Mouse (Mus musculus) liver, embryonic 13.5 days (tissue): ENCODE data around the gene Unc5a. TPM values are rescaled to one million over a fixed set of nuclear protein-coding genes. Genes with fewer than 3 reads are reported as not detected.

Source experiments
- ATAC-seq: fragments of 200-750 bp; cut with Nextera tagmentation; 2 replicates; pipeline ENCODE4 v1.8.0; 2017; ENCODE audit warnings: low read depth, mild to moderate bottlenecking, moderate number of reproducible peaks, moderate library complexity
- DNase-seq: peaks from one replicate; pipeline ENCODE4 v3.0.0; 2022
- H3K27ac ChIP-seq: fragments of 300-500 bp; sonication (generic); 2 replicates; pipeline ENCODE4 v1.5.1; 2015; ENCODE audit warnings: moderate library complexity, mild to moderate bottlenecking, inconsistent platforms
- H3K27me3 ChIP-seq: fragments of 300-500 bp; sonication (generic); 2 replicates; pipeline ENCODE4 v1.6.1; 2015; ENCODE audit warnings: mild to moderate bottlenecking, inconsistent platforms
- H3K36me3 ChIP-seq: fragments of 300-500 bp; sonication (generic); 2 replicates; pipeline ENCODE4 v1.6.1; 2015; ENCODE audit warnings: mild to moderate bottlenecking, inconsistent platforms
- H3K4me1 ChIP-seq: fragments of 300-500 bp; sonication (generic); replicated peaks from 2 replicates; pipeline ENCODE4 v1.6.1; 2015; ENCODE audit warnings: inconsistent platforms
- H3K4me2 ChIP-seq: fragments of 300-500 bp; sonication (generic); 2 replicates; pipeline ENCODE4 v1.6.1; 2015; ENCODE audit warnings: inconsistent platforms, mild to moderate bottlenecking, moderate library complexity
- H3K4me3 ChIP-seq: fragments of 300-500 bp; sonication (generic); replicated peaks from 2 replicates; pipeline ENCODE4 v1.5.1; 2015; ENCODE audit warnings: mild to moderate bottlenecking, inconsistent platforms
- H3K9ac ChIP-seq: fragments of 300-500 bp; sonication (generic); 2 replicates; pipeline ENCODE4 v1.6.1; 2015; ENCODE audit warnings: mild to moderate bottlenecking, inconsistent platforms
- H3K9me3 ChIP-seq: fragments of 300-500 bp; sonication (generic); replicated peaks from 2 replicates; pipeline ENCODE4 v1.6.1; 2016; ENCODE audit warnings: inconsistent platforms
- WGBS: fragments of 180-500 bp; shearing (Covaris S2); methylation state at CpG from one replicate; pipeline ENCODE4 v1.1.7; 2015; ENCODE audit not compliant: insufficient replicate concordance; 5-methylcytosine and 5-hydroxymethylcytosine counted together
- polyA plus RNA-seq: library from polyadenylated mRNA; unstranded; fragments of >200 nt; fragmentation: Nextera tagmentation; extraction: Ambion mirVana; gene quantifications from 2 replicates; pipeline ENCODE4 v1.2.1, GENCODE M21; 2015

Gene Unc5a
- polyA plus RNA-seq, 1 experiment from 2014 or later, result 0.55 TPM

DNA sequence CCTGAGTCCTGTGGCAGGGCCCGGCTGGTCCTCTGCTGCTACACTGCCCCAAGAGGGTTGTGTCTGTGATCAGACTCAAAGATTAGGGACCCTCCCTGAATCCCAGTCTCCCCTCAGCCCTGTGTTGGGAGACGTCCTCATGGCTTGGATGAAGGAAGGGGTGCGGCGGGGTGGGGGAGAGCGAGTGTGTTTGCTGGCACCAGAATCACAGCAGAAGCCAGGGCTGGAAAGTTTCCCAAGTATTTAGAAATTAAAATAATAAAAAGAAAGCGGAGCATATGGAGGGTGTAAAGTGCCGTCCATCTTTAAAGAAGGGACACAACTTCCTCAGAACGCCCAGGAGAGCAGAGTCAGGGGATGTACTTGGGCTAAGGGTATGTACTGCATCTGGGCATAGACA is 14.3 kb upstream of the Unc5a start:
- no peaks in the 10 kb centered on the region for H3K9me3 ChIP-seq
- DNase-seq (no peak), ATAC-seq (no peak)
- peaks cover 4% of the 10 kb centered on the region; the same call in 1 of the 2 replicates for H3K27me3 ChIP-seq
- no peak overlapping the region for H3K9ac ChIP-seq
- no peak overlapping the region for H3K4me2 ChIP-seq
- H3K4me3 ChIP-seq, result no peak overlapping the region
- WGBS, result 66% methylated on average over 8 of the region's 8 CpGs
- no peaks in the 10 kb centered on the region for H3K4me1 ChIP-seq
- H3K27ac ChIP-seq, result no peak overlapping the region
- H3K36me3 ChIP-seq, result no peaks in the 10 kb centered on the region

DNA sequence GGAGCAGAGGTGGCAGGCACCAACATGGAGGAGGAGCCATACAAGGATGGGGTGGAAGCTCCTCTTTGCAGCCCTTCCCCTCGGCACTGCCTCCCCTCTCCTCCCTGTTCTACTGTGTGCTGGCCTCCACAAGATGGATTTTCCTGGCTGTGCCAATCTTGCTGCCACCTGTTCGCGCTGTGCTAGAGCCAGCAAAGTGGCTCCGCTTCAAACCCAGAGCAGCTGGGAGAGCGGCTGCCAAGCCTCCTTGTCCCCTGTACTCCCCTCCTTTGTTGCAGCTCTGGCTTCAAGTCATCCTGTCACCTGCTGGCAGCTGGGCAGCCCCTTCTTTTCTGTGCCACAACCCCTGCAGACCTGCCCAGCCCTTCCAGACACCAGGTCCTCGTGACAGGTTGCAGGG is 13.0 kb upstream of the Unc5a start:
- Histone ChIP-seq H3K4me2 (no peak overlapping the region), H3K9me3 (no peaks in the 10 kb centered on the region), H3K9ac (no peak overlapping the region), H3K4me3 (no peak overlapping the region), H3K27ac (no peak overlapping the region), H3K27me3 (peaks cover 4% of the 10 kb centered on the region; the same call in 1 of the 2 replicates), H3K36me3 (no peaks in the 10 kb centered on the region), H3K4me1 (no peaks in the 10 kb centered on the region)
- 61% methylated on average over 6 of the region's 6 CpGs for WGBS
- ATAC-seq, result no peak
- no peak for DNase-seq

DNA sequence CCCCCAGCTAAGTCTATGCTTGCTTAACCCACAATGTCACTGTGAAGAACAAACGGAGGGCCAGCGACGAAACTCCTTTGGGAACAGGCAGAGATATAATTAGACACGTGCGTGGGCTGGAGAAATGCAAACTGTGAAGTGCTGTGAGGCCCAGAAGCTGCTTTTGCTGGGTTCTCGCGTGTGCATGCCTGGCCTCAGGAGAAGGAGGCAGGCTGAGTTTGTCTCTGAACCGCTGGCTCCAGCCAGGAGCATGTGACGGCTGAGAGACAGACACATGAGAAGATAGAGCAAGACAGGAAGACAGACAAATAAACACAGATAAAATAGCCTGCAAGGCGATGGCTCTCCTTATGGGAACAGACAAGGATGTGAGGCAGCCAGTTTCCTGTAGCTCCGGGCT is 11.3 kb upstream of the Unc5a start:
- no peak overlapping the region for H3K27ac ChIP-seq
- no peak for ATAC-seq
- H3K27me3 ChIP-seq, result peaks cover 4% of the 10 kb centered on the region; the same call in 1 of the 2 replicates
- no peak overlapping the region for H3K9ac ChIP-seq
- no peak overlapping the region for H3K4me2 ChIP-seq
- DNase-seq, result no peak
- no peaks in the 10 kb centered on the region for H3K9me3 ChIP-seq
- 30% methylated on average over 11 of the region's 11 CpGs for WGBS
- no peaks in the 10 kb centered on the region for H3K36me3 ChIP-seq
- no peak overlapping the region for H3K4me3 ChIP-seq
- H3K4me1 ChIP-seq, result no peaks in the 10 kb centered on the region

DNA sequence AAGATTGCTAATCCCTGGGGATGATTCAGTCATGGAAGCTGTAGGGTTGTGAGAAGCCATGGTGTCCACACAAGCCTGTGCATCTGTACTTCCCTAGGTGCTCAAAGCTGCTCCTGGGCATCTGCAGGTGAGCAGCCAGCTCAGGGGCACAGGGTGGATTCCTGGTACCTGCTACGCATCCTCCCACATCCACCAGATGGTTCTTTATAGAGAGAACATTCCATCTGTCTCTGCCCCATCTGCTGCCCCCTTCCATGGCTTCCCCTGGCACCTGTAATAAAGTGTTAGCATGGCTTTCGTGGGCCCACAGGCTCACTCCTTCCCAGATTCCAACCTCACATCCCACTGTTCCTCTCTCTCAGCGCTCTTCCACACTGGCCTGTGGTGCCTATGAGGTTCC is 10.7 kb upstream of the Unc5a start:
- H3K9ac ChIP-seq, result no peak overlapping the region
- no peak for ATAC-seq
- peaks cover 3% of the 10 kb centered on the region for H3K27me3 ChIP-seq
- H3K27ac ChIP-seq, result no peak overlapping the region
- DNase-seq, result no peak
- H3K36me3 ChIP-seq, result no peaks in the 10 kb centered on the region
- no peak overlapping the region for H3K4me3 ChIP-seq
- no peaks in the 10 kb centered on the region for H3K9me3 ChIP-seq
- no peaks in the 10 kb centered on the region for H3K4me1 ChIP-seq
- WGBS, result 56% methylated on average over 3 of the region's 3 CpGs
- no peak overlapping the region for H3K4me2 ChIP-seq

DNA sequence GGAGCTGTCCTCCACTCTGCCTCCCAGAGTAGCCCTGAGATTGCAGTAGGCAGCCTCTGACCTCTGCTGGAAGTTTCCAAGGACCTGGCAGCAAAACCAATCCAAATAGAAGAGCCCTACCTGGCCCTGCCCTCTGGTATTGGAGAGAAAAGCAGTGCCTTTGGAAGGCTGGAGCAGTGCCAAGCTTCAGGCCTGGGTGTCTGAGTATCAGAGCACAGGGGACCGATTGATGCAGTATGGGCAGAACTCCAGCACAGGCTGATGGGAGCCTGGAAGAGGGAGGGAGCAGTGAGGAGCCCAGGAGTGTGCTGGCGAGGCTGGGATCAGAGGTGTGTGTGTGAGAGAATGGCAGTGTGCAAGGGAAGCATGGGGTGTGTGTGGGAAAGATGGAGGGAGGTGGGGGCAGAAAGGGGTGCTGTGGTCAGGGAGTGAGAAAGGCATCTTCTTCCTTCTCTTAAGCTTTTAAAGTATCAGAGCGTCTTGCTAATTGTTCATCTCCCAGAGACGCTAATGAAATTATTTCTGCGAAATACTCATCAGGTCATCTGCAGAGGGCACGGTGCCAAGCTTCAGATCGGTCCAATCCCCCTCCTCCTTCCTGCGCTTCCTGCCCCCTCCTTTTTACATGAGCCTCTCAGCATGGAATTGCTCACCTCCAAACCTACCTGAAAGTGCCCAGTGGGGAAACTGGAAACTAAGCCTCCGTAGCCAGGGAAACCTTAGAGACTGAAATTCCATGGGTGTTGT is 4.6 kb upstream of the Unc5a start:
- no peak for DNase-seq
- Histone ChIP-seq H3K27me3 (peaks cover 51% of the 10 kb centered on the region), H3K4me1 (peaks cover 3% of the 10 kb centered on the region; the same call in 1 of the 2 replicates), H3K4me3 (no peak overlapping the region), H3K9ac (no peak overlapping the region), H3K36me3 (no peaks in the 10 kb centered on the region), H3K4me2 (no peak overlapping the region), H3K9me3 (no peaks in the 10 kb centered on the region), H3K27ac (no peak overlapping the region)
- WGBS, result 40% methylated on average over 9 of the region's 9 CpGs
- ATAC-seq, result no peak

DNA sequence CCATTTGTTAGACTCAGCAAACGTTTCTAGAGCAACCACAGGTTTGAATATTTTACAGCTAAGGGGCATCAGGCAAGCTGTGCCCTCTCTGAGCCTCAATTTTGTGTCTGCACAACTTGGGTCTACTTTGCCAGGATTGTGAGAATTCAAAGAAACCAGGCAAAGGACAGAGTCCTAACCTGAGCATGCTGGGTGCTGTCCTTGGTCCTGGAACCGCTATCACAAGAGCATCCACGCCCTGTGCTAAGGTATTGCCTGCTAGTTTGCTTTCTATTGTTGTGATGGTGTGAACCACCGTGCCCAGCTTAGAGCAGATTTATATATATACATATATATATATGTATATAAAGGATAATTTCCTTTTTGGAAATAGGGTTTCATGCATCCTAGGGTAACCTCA is 3.9 kb upstream of the Unc5a start:
- Histone ChIP-seq H3K4me1 (peaks cover 8% of the 10 kb centered on the region; the same call in 1 of the 2 replicates), H3K9ac (no peak overlapping the region), H3K4me2 (no peak overlapping the region), H3K4me3 (no peak overlapping the region), H3K9me3 (no peaks in the 10 kb centered on the region), H3K27me3 (peaks cover 59% of the 10 kb centered on the region), H3K36me3 (no peaks in the 10 kb centered on the region), H3K27ac (no peak overlapping the region)
- DNase-seq (no peak), ATAC-seq (no peak)
- 5% methylated on average over 4 of the region's 4 CpGs for WGBS

DNA sequence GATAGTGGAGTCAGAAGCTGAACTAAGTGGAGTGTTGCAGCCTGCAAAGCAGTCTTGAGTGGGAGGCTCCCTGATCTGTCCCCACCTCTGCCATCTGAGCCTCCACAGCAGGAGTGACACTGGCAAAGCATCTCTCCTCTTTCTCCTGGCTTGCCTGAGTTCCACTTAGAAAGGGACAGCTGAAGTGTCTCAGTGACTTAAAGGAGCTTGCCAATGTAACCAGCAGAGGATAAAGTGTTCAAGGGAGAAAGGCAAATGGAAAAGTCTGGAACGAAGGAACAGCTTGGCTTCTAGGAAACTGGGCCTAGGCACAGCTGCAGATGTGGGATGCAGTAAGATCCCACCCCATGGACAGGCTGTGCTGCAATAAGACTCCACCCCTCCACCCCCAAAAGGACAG is 2.8 kb upstream of the Unc5a start:
- peaks cover 70% of the 10 kb centered on the region for H3K27me3 ChIP-seq
- no peaks in the 10 kb centered on the region for H3K9me3 ChIP-seq
- H3K27ac ChIP-seq, result no peak overlapping the region
- H3K4me3 ChIP-seq, result no peak overlapping the region
- H3K9ac ChIP-seq, result no peak overlapping the region
- H3K36me3 ChIP-seq, result no peaks in the 10 kb centered on the region
- no peak for DNase-seq
- H3K4me1 ChIP-seq, result peaks cover 9% of the 10 kb centered on the region; the same call in 1 of the 2 replicates
- no peak overlapping the region for H3K4me2 ChIP-seq
- whole genome bisulfite sequencing, result 64% methylated on average over 1 of the region's 1 CpGs
- no peak for ATAC-seq

DNA sequence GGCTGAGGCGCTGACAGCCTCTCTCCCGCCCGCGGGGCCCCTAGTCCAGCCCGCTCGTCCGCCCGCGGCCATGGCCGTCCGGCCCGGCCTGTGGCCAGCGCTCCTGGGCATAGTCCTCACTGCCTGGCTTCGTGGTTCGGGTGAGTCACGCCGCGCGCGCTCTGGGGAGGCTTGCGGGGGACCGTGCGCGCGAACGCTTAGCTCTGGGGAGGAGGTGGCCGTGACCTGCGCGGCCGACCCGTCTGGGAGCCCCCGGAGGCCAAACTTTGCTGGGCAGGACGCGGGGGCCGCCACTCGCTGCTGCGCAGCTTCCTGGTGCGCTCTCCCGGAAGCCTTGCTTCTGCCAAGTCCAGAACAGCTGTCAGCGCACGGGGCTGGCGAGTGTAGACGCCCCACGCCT is 381 bp downstream of the Unc5a start:
- peaks cover 95% of the 10 kb centered on the region for H3K27me3 ChIP-seq
- no peaks in the 10 kb centered on the region for H3K9me3 ChIP-seq
- H3K27ac ChIP-seq, result no peak overlapping the region
- no peaks in the 10 kb centered on the region for H3K36me3 ChIP-seq
- H3K4me1 ChIP-seq, result peaks cover 9% of the 10 kb centered on the region; the same call in 1 of the 2 replicates
- peak overlapping the region; percentile 70 for H3K4me2 ChIP-seq
- peak overlapping the region; percentile 36; the same call in 1 of the 2 replicates for H3K9ac ChIP-seq
- DNase-seq, result no peak
- peak overlapping the region; percentile 52 for H3K4me3 ChIP-seq
- WGBS, result 1% methylated on average over 40 of the region's 44 CpGs
- no peak for ATAC-seq

DNA sequence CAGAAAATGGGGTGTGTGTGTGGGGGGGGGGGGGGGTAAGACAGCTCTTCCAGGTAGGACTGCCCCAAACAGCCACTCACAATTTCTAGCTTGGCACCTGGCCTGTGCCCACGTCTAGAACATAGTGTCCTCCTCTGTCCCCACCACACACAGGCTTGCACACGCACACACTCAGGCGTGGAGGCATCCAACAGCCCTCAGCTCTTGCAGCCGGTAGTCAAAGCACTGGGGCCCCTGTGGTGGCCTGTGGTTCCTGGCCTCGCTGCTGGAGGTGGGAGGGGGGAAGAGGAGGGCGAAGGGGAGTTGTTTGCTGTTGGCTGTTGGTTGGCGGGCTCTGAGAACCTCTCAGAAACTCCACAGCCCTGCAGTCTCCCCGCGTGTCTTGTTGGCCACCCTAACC is 920 bp downstream of the Unc5a start:
- ATAC-seq (no peak), DNase-seq (no peak)
- Histone ChIP-seq H3K4me3 (peak overlapping the region; percentile 52; the same call in 1 of the 2 replicates), H3K27me3 (peaks cover 95% of the 10 kb centered on the region), H3K9me3 (no peaks in the 10 kb centered on the region), H3K27ac (no peak overlapping the region), H3K4me1 (peaks cover 9% of the 10 kb centered on the region; the same call in 1 of the 2 replicates), H3K9ac (no peak overlapping the region), H3K4me2 (peak overlapping the region; percentile 70), H3K36me3 (no peaks in the 10 kb centered on the region)
- WGBS, result 0% methylated on average over 9 of the region's 9 CpGs

DNA sequence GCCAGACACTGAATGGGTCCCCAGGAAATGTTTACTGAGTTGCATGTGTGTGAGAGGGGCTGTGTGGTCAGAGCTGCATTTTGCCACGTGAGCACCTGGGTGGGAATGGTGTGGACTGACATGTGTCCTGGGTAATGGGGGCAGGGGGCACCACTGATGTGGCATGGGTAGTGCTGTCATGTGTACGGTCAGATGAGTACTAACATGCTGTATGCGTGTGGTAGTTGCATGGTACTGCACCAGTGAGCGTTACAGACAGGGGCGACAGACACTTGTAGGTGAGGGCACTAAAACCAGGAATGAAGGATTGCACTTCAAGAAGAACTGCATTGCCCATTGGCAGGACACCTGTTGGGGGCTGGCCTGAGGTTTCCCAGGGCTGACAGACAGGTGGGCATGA is 2.0 kb downstream of the Unc5a start:
- no peak overlapping the region for H3K9ac ChIP-seq
- no peak overlapping the region for H3K27ac ChIP-seq
- no peaks in the 10 kb centered on the region for H3K36me3 ChIP-seq
- H3K4me3 ChIP-seq, result no peak overlapping the region
- DNase-seq (no peak), ATAC-seq (no peak)
- H3K9me3 ChIP-seq, result no peaks in the 10 kb centered on the region
- H3K27me3 ChIP-seq, result peaks cover 100% of the 10 kb centered on the region
- peaks cover 16% of the 10 kb centered on the region for H3K4me1 ChIP-seq
- no peak overlapping the region for H3K4me2 ChIP-seq
- 48% methylated on average over 5 of the region's 5 CpGs for WGBS

DNA sequence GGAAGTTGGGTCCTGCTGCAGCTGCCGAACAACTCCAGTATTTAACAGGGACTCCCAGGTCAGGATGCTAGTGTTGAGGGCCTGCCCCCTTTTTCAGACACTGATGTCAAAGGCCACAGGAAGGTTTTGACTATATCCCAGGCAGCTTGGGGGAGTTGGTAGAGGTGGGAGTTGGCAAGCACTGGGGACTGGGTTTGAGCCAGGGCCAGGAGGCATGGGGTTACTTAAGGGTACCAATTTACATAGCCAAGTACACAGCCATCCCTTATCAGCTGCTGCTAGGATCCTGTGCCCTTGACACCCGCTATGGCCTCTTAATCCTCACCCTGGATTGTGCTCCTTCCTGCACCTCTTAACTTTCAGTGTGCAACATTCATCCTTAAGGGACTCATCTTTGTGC is 5.5 kb downstream of the Unc5a start:
- Histone ChIP-seq H3K9ac (no peak overlapping the region), H3K27me3 (peaks cover 96% of the 10 kb centered on the region), H3K4me1 (peaks cover 14% of the 10 kb centered on the region), H3K4me2 (no peak overlapping the region), H3K9me3 (no peaks in the 10 kb centered on the region), H3K36me3 (no peaks in the 10 kb centered on the region), H3K27ac (no peak overlapping the region), H3K4me3 (no peak overlapping the region)
- no peak for ATAC-seq
- 42% methylated on average over 2 of the region's 2 CpGs for WGBS
- DNase-seq, result no peak
